Mouse (Mus musculus) bone marrow macrophage, adult 2 months (primary cell): ENCODE measurements around the gene Cdc42ep4. TPM values are rescaled to one million over a fixed set of nuclear protein-coding genes. Genes with fewer than 3 reads are reported as not detected.

ENCODE experiments used
- H3K27ac ChIP-seq: 2 replicates; pipeline ENCODE4 v1.5.1; 2012; ENCODE audit warnings: low read depth, low read length; ENCODE audit not compliant: insufficient read depth
- H3K4me1 ChIP-seq: 2 replicates; pipeline ENCODE4 v1.6.1; 2012; ENCODE audit warnings: low read length; ENCODE audit not compliant: control insufficient read depth, insufficient read depth
- H3K4me3 ChIP-seq: 2 replicates; pipeline ENCODE4 v1.5.1; 2012; ENCODE audit warnings: mild to moderate bottlenecking, low read length, moderate library complexity; ENCODE audit not compliant: insufficient read depth
- CTCF ChIP-seq: IDR thresholded peaks from 2 replicates; pipeline ENCODE4 v1.5.1; 2012; ENCODE audit warnings: low read depth, mild to moderate bottlenecking, low read length, moderate library complexity
- POLR2A ChIP-seq: IDR thresholded peaks from 2 replicates; pipeline ENCODE4 v1.6.1; 2012; ENCODE audit warnings: mild to moderate bottlenecking, low read depth, low read length, borderline replicate concordance
- polyA plus RNA-seq: library from polyadenylated mRNA; stranded (reverse); fragments of >200 nt; gene quantifications from 2 replicates; pipeline ENCODE4 v1.2.4, GENCODE M21; 2012; ENCODE audit not compliant: missing spikeins, insufficient read depth, insufficient read length

Cdc42ep4 gene
- polyA plus RNA-seq, 1 experiment = 20.9 TPM

DNA sequence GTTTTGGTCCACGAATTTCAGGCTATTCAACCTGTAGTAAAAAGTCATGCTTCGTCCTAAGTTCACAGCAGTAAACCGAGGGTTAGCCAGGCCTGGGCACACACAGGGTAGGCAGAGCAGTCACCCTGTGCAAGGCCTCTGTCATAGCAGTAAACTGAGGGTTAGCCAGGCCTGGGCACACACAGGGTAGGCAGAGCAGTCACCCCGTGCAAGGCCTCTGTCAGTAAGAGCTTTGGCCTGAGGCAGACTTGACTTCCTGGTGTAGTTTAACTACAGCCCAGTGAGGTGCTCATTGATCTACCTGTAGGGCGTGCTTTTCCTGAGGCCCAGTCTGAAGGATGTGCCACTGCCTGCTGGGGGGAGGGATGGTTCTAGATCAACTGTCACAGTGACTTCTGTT is 60.4 kb downstream of the Cdc42ep4 start:
- Histone ChIP-seq H3K4me3 (no peak overlapping the region), H3K4me1 (peaks cover 13% of the 10 kb centered on the region), H3K27ac (no peak overlapping the region)
- TF ChIP-seq POLR2A (no peak), CTCF (no peak)

DNA sequence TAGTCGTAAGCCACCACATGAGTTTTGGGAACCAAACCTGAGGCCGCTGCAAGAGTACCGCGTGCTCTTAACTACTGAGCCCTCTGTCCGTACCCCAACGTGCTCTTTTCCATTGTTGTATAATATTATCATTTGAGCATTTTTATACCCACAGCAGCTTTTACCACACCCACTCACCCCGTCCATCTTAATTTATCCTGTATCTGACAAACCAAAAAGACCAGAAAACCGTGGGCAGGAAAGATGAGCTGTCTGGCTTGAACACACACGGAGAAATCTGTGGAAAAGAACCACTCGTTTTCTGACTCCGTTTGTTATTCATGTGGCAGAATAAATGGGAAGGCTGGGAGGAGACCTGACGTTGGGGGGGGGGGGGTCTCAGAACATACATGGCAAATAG is 61.2 kb downstream of the Cdc42ep4 start:
- H3K4me1 ChIP-seq = peaks cover 16% of the 10 kb centered on the region
- TF ChIP-seq POLR2A (no peak), CTCF (no peak)

DNA sequence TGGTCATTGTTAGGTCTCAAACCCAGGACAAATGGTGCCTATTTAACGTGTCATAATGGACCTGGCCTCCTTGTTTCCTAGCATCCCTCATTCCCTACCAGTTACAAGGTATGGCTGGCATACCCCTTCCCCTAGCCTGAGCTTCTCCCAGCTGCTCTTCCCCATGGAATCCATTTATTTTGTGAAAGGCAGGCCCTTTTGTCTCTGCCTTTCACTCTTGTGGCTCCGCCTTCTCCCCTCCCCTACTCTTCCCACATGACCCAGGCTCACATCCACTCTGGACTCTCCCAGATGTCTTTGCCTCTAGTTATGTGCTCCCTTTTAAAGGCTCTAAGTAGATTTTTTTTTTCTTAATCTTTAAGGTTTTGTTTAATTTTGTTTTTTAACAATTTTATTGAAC is 64.7 kb downstream of the Cdc42ep4 start:
- Histone ChIP-seq H3K4me1 (peaks cover 20% of the 10 kb centered on the region), H3K4me3 (no peak overlapping the region), H3K27ac (no peak overlapping the region)
- no peak for TF ChIP-seq CTCF
- no peak for TF ChIP-seq POLR2A

More for the DNA sequence above, 61.2 kb downstream of the Cdc42ep4 start:
- H3K4me3 ChIP-seq = no peak overlapping the region
- no peak overlapping the region for H3K27ac ChIP-seq

DNA sequence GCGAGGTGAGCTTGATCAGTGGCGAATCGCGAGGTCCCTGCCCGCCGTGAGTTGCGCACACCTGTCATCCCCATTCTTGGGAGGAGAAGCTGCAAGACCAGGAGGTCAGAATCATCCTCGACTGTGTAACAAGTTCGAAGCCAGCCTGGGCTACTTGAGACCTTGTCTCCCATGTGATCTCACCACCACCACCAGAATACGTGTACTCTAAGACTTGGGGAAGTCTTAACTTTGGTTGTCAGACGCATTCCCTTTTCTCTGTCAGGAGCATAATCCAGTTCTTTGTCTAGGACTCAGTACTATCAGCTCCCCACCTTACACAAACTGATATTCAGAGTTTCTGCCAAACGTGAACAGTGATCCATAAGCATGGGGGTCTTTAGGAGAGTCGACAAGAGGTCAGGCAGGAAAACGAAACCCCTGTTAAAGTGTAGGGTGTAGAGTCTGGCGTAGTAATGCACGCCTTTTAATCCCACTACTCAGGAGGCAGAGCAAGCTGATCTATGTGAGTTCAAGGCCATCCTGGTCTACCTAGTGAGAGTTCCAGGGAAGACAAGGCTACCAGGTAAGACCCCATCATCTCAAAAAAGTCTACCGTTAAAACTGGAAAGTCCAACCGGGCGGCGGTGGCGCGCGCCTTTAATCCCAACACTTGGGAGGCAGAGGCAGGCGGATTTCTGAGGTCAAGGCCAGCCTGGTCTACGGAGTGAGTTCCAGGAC is 66.8 kb downstream of the Cdc42ep4 start:
- Histone ChIP-seq H3K27ac (peak overlapping the region; percentile 62), H3K4me1 (peaks cover 28% of the 10 kb centered on the region), H3K4me3 (peak overlapping the region; percentile 97)
- TF ChIP-seq POLR2A = no peak
- TF ChIP-seq CTCF = no peak

DNA sequence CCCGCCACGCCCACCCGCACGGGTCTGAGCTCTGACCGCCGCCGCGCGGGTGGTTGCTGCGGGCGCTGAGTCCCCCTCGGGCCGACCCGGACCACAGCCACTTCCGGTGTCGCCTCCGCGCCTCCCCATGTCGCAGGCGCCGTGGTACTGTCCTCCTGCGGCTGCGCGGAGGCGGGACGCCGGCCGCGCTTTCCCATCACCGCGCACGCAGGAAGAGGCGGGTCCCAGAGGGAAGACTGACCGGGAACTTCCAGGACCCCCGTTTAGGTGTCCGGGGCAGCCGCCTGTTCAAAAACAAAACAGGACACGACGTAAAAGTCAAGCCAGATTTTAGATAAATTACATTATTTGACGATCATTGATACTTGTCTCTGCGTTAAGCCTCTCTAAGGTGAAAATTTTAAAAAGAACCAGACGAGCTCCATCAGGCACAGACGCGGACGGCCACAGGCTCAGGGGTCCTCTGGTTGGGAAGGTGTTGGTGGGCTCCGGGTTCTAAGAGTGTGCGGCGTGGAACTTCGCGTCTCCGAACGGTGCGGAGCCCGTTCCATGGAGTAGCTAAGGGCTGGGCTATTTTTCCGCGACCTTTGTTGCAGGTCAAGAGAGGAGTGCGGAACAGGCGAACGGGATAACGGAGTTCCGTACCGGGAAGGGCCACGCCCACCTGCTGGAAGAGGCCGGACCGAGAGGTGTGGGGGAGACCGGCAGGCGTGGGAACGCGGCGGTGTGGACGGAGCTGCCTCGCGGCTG is 67.5 kb downstream of the Cdc42ep4 start, which contains the start of the genes Fam104a and D11Wsu47e:
Gene Fam104a (minus strand): TSS at position 199 of the 750 bp plus-strand sequence.
Gene D11Wsu47e (plus strand): TSS at position 456 of the 750 bp plus-strand sequence.
- Histone ChIP-seq H3K4me1 (peaks cover 30% of the 10 kb centered on the region), H3K27ac (peak within 1 kb of the TSS; percentile 77), H3K4me3 (peak within 1 kb of the TSS; percentile 97)
- TF ChIP-seq POLR2A (0 out of 2 replicates have a peak, but pooled peaks have one; percentile 56), CTCF (no peak)

DNA sequence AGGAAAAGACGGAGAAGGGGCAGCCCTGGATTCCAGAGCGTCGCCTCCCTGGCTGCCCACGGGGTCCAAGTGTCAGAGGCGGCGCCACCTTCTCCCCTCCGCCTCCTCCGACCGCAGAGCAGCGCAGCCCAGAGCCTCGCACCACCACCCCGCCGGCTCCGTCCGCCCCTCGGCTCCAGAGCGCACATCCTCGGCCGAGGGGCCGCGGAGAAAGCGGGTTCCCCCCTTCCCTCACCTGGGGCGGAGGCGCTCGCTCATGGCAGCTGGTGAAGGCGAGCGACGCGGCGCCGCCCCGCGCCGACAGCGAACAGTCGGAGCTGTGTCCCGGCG is 68.1 kb downstream of the Cdc42ep4 start:
- H3K27ac ChIP-seq = peak overlapping the region; percentile 77
- H3K4me1 ChIP-seq = peaks cover 33% of the 10 kb centered on the region
- TF ChIP-seq POLR2A = no peak
- no peak for TF ChIP-seq CTCF
- peak overlapping the region; percentile 91 for H3K4me3 ChIP-seq

DNA sequence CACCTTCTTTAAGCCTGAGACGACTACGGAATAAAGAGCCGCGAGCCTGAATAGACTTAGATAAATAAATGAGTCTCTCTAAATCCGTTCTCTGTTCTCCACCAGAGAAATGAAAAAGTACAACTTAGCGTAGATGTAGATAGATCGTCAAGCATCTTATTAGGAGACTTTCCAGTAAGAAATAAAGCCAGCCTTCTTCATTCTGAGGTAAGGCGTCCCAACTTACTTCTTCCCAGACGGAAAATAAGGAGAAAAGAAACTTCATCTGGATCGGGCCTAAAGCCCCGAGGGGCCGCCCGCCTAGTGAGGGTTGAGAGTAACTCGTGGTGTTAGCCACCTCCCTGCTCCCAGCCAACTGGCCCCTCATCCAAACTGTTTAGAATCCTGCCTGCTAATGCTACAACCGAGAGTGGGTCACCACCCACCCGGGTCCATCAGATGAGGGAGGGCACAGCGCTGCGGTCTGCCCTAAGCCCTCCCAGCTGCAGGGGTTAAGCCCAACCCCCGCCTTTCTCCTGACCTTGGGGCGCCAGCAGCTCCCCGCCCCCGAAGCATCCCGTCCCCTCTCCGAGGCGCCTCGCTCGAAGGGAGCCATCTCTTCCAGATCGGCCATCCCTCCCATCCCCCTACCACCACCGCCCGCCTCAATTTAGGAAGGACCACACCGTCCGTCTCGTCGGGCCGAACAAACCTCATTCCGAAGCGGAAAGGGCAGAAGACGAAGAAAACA is 68.6 kb downstream of the Cdc42ep4 start:
- TF ChIP-seq POLR2A (no peak), CTCF (no peak)
- Histone ChIP-seq H3K4me1 (peaks cover 37% of the 10 kb centered on the region), H3K27ac (peak overlapping the region; percentile 77), H3K4me3 (peak overlapping the region; percentile 91)

DNA sequence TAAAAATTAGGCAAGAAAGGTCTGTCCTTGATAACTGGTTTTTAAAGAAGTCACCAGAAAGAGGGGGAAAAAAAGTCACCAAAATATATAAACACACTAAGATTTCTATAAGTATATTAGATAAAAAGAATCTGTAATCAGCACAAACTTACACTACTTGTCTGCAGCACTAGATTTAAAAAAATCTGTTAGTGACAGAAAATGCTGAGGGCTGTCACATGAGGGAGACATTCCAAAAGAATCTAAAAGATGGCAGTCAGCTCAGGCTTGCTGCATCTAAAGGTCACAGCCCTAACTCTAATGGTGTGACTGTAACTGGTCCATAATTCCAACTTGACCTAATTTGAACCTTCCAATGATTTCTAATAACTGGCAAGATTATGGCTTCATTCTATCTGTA is 69.7 kb downstream of the Cdc42ep4 start:
- TF ChIP-seq POLR2A = no peak
- TF ChIP-seq CTCF = no peak
- Histone ChIP-seq H3K27ac (no peak overlapping the region), H3K4me3 (no peak overlapping the region), H3K4me1 (peaks cover 43% of the 10 kb centered on the region)

DNA sequence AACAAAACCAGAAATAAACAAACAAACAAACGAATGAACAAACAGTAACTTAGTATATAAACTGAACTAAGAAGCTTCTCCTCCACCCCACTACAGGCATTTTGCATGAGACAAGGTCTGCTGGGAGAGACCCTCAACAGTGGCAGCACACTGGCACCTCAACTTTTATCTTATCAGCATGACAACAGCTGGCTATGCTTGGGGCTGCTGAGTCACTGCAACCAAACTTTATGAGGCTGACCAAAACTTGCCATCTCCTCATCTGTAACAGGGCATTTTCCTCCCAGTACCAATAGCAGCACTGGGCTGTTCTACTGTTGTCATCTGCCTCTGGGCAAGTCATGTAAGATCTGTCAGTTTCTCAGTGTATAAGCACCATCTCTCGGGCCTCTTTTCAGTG is 70.7 kb downstream of the Cdc42ep4 start:
- Histone ChIP-seq H3K27ac (no peak overlapping the region), H3K4me3 (no peak overlapping the region), H3K4me1 (peaks cover 38% of the 10 kb centered on the region)
- TF ChIP-seq CTCF = no peak
- no peak for TF ChIP-seq POLR2A

DNA sequence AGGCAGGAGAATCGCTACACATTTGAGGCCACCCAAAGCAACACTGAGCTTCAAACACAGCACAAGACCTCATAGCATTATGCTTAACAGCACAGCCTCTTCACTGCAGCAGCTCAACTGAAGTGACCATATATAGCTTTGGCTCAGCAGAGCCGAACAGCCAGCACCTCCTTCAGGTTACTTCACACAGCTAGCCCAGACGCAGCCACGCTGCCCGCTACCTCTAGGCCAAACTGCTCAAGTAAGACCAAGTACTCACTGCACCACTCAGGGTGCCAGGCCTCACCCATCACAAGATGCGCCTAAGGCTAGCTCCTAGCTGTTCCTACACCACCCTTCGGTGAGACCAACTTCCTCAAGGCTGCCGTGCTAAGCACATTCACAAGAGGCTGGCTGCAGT is 73.3 kb downstream of the Cdc42ep4 start:
- Histone ChIP-seq H3K4me1 (peaks cover 32% of the 10 kb centered on the region), H3K27ac (no peak overlapping the region), H3K4me3 (no peak overlapping the region)
- no peak for TF ChIP-seq POLR2A
- no peak for TF ChIP-seq CTCF
